Comparison of ENCODE assay signal across 8 mouse cellular contexts in the genomic region with DNA sequence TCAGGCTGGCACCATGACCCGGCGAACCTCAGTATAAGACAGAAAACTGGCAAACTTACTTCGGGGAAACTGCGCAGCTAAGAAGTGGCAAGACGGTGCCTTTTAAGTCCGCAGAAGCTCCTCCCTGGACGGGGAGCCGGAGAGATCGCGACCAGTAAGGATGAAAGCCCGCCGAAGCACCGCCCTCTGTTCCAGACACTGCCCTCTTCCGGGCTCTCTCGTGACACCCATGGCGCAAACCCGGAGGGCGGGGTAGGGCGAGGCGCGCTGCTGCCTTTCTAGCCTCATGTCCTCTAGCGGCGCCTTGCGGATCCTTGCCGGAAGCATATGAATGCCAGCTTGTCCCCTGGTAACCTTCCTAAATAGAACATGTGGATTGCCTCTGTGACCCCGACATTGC. TPM values are rescaled to one million over a fixed set of nuclear protein-coding genes. Genes with fewer than 3 reads are reported as not detected.
DNase-seq lines count a peak whose midpoint lies in the region; ATAC-seq and TF ChIP-seq lines count a peak whose summit lies in the region.

Sat1 (minus strand) TSS at position 179 of the 400 bp plus-strand sequence.

- no peaks in the 10 kb centered on the region for H3K4me1 ChIP-seq in hindbrain, postnatal 0 days (ENCODE audit: insufficient read depth, low read length)

- H3K9me3 ChIP-seq in hindbrain, postnatal 0 days (ENCODE audit: low read length) = no peaks in the 10 kb centered on the region

- intact Hi-C loops in gastrocnemius, adult 2 months (cut with DNase I) = loop anchor here (1.0 to 10.0 kb wide), 3 partner anchors 46 to 89 kb away; partner anchors contain the start of gene Acot9
- intact Hi-C loops in left cerebral cortex, adult 2 months (cut with DNase I) = loop anchor here (1.0 to 5.0 kb wide), 3 partner anchors 46 to 119 kb away; partner anchors contain the start of gene Acot9

- peak within 1 kb of the TSS; percentile 60 for H3K4me2 ChIP-seq in hindbrain, postnatal 0 days (ENCODE audit: low read depth, low read length)

- 25% methylated on average over 26 of the region's 26 CpGs for WGBS in hindbrain, postnatal 0 days

- peak within 1 kb of the TSS; percentile 93 for H3K27ac ChIP-seq in gastrocnemius, adult 2 months
- peak within 1 kb of the TSS; percentile 64; the same call in 1 of the 2 replicates for H3K27ac ChIP-seq in hindbrain, postnatal 0 days
- H3K27ac ChIP-seq in left cerebral cortex, adult 2 months = peak within 1 kb of the TSS; percentile 87

- H3K4me3 ChIP-seq in gastrocnemius, adult 2 months = peak within 1 kb of the TSS; percentile 86
- peak within 1 kb of the TSS; percentile 53 for H3K4me3 ChIP-seq in hindbrain, postnatal 0 days (ENCODE audit: low read length)
- H3K4me3 ChIP-seq in left cerebral cortex, adult 2 months = peak within 1 kb of the TSS; percentile 62

- peak within 1 kb of the TSS; percentile 55 for H3K9ac ChIP-seq in hindbrain, postnatal 0 days (replicated peaks; ENCODE audit: low read length)

- ATAC-seq in hindbrain, postnatal 0 days = peak; percentile 99
- peak; percentile 84 for ATAC-seq in megakaryocyte, adult 5-6 weeks (ENCODE audit: poor library complexity, severe bottlenecking)

- H3K27me3 ChIP-seq in hindbrain, postnatal 0 days (ENCODE audit: insufficient read depth, low read length) = no peaks in the 10 kb centered on the region

- DNase-seq in WW6 (ENCODE audit: low read depth, low spot score) = peak; percentile 71
- DNase-seq in cerebellum, postnatal 4 days (ENCODE audit: low spot score in 2 of 2) = peak; percentile 61 to 83
- DNase-seq in gastrocnemius, adult 2 months = peak; percentile 95
- DNase-seq in hindbrain, postnatal 0 days (ENCODE audit: low spot score) = peak; percentile 93
- peak; percentile 82 to 89 for DNase-seq in left cerebral cortex, adult 2 months (ENCODE audit: extremely low spot score in 1 of 2, low spot score in 2 of 2)
- DNase-seq in right cerebral cortex, adult 2 months (ENCODE audit: low spot score in 2 of 2) = peak; percentile 85 to 88
- DNase-seq in urinary bladder, postnatal 14 days (ENCODE audit: low spot score) = peak; percentile 93

- peak; percentile 74 for TF ChIP-seq CTCF in gastrocnemius, adult 2 months (IDR thresholded peaks at IDR 0.05)
- peak; percentile 78 for TF ChIP-seq CTCF in hindbrain, postnatal 0 days (IDR thresholded peaks at IDR 0.05; ENCODE audit: low read depth)
- TF ChIP-seq CTCF in left cerebral cortex, adult 2 months (IDR thresholded peaks at IDR 0.05) = peak; percentile 65

- no peaks in the 10 kb centered on the region for H3K36me3 ChIP-seq in hindbrain, postnatal 0 days (ENCODE audit: insufficient read depth, low read length)

RNA-seq across cellular contexts. Expression of gene Sat1, which starts in this region (rescaled TPM):
- total RNA-seq in gastrocnemius, adult 2 months (2021) = 10 to 100 TPM; 18.4 to 22.1 TPM
- 30.2 and 34.6 TPM in 2 replicates for total RNA-seq in hindbrain, postnatal 0 days (2014; rRNA removed)
- polyA plus RNA-seq in hindbrain, postnatal 0 days (2015; fragmentation: Nextera tagmentation; extraction: Ambion mirVana) = 107 and 109 TPM in 2 replicates
- 10 to 100 TPM; 73.3 to 74.0 TPM for total RNA-seq in left cerebral cortex, adult 2 months (2021)
- 801 and 834 TPM in 2 replicates for total RNA-seq in megakaryocyte, adult 5-6 weeks (2015)
- total RNA-seq in megakaryocyte, adult 5-6 weeks (2017) = 703 and 873 TPM in 2 replicates

Comparison
In these comparisons a context has a peak if more than half of its experiments do, and no peak if none do; other contexts are left out.
1. Peak in every context shown above with its lines: DNase-seq, ATAC-seq, H3K4me3 ChIP-seq and H3K27ac ChIP-seq.
2. RNA of gene Sat1 (total RNA-seq): 703 to 873 TPM in megakaryocyte, adult 5-6 weeks; 73.3 to 74.0 TPM in left cerebral cortex, adult 2 months, 30.2 to 34.6 TPM in hindbrain, postnatal 0 days and 18.4 to 22.1 TPM in gastrocnemius, adult 2 months; every median in the first group is over 4 times any median in the second.